ENCODE assay signal across 23 mouse cellular contexts in genomic region chr1:151216417-151216816, GRCm38 (mm10). TPM values are rescaled to one million over a fixed set of nuclear protein-coding genes. Genes with fewer than 3 reads are reported as not detected.
DNase-seq lines count a peak whose midpoint lies in the region; ATAC-seq and TF ChIP-seq lines count a peak whose summit lies in the region.
"Had no signal": no experiment of that assay in that cellular context is flagged by ENCODE, and none has a peak within 500 bp of the region (broad histone marks: within the 10 kb centered on the region; RNA-seq: fewer than 3 reads in every experiment).

No protein-coding gene starts in this region.

- TF ChIP-seq CTCF in kidney, postnatal 0 days (IDR thresholded peaks at IDR 0.05; ENCODE audit: low read depth): no peak

- H3K9me3 ChIP-seq in kidney, postnatal 0 days (replicated peaks; ENCODE audit: low read length): no peaks in the 10 kb centered on the region
- no peaks in the 10 kb centered on the region for H3K9me3 ChIP-seq in liver, embryonic 11.5 days (ENCODE audit: control insufficient read depth, low read length)
- H3K9me3 ChIP-seq: embryonic facial prominence, embryonic 12.5 days; hindbrain, embryonic 13.5 days; midbrain, embryonic 10.5 days; neural tube, embryonic 13.5 days had no signal

- H3K4me1 ChIP-seq in kidney, postnatal 0 days (replicated peaks; ENCODE audit: insufficient read depth, low read length): 0 out of 2 replicates have a peak, but pooled peaks cover 5% of the 10 kb centered on the region
- peaks cover 7% of the 10 kb centered on the region; the same call in 1 of the 2 replicates for H3K4me1 ChIP-seq in liver, embryonic 11.5 days (replicated peaks; ENCODE audit: control insufficient read depth, insufficient read depth, low read length)
- H3K4me1 ChIP-seq: embryonic facial prominence, embryonic 12.5 days; hindbrain, embryonic 13.5 days; neural tube, embryonic 13.5 days had no signal

- DNase-seq in heart, adult 11 months: peak; percentile 54
- no peak for DNase-seq in heart, postnatal 10 days
- DNase-seq in kidney, postnatal 0 days (ENCODE audit: low spot score): peak; percentile 52
- no peak for DNase-seq in liver, embryonic 11.5 days (ENCODE audit: low spot score)
- peak; percentile 49 for DNase-seq in yolk sac, embryonic 10.5 days (ENCODE audit: low spot score)
- DNase-seq in cerebellum, postnatal 14 days: no peak
- DNase-seq: adrenal gland, postnatal 14 days; cerebellum, adult 11-12 months; left cerebral cortex, postnatal 4 days; lung, embryonic 14.5 days; lung, postnatal 4 days; right cerebral cortex, postnatal 25 days had no signal

- peak overlapping the region; percentile 81 for H3K27ac ChIP-seq in kidney, postnatal 0 days
- no peak overlapping the region for H3K27ac ChIP-seq in liver, embryonic 11.5 days (ENCODE audit: low read depth, low read length)
- H3K27ac ChIP-seq: embryonic facial prominence, embryonic 12.5 days; hindbrain, embryonic 13.5 days; midbrain, embryonic 10.5 days; neural tube, embryonic 13.5 days had no signal

- WGBS in kidney, postnatal 0 days: 30% methylated on average over 3 of the region's 3 CpGs
- 48% methylated on average over 3 of the region's 3 CpGs for WGBS in liver, embryonic 11.5 days

- H3K27me3 ChIP-seq in kidney, postnatal 0 days (ENCODE audit: insufficient read depth, low read length): no peaks in the 10 kb centered on the region
- H3K27me3 ChIP-seq in liver, embryonic 11.5 days (replicated peaks; ENCODE audit: control insufficient read depth, insufficient read depth, low read length): no peaks in the 10 kb centered on the region
- H3K27me3 ChIP-seq: embryonic facial prominence, embryonic 12.5 days; hindbrain, embryonic 13.5 days; neural tube, embryonic 13.5 days had no signal

- H3K9ac ChIP-seq in kidney, postnatal 0 days (ENCODE audit: low read depth, low read length): no peak overlapping the region
- no peak overlapping the region for H3K9ac ChIP-seq in liver, embryonic 11.5 days (ENCODE audit: low read depth, low read length)
- H3K9ac ChIP-seq: embryonic facial prominence, embryonic 12.5 days; hindbrain, embryonic 13.5 days; lung, embryonic 14.5 days; neural tube, embryonic 13.5 days had no signal

- H3K36me3 ChIP-seq in kidney, postnatal 0 days (ENCODE audit: insufficient read depth, low read length): no peaks in the 10 kb centered on the region
- no peaks in the 10 kb centered on the region for H3K36me3 ChIP-seq in liver, embryonic 11.5 days (ENCODE audit: control insufficient read depth, insufficient read depth, low read length)
- H3K36me3 ChIP-seq: embryonic facial prominence, embryonic 12.5 days; hindbrain, embryonic 13.5 days; midbrain, embryonic 10.5 days; neural tube, embryonic 13.5 days had no signal

- H3K4me2 ChIP-seq in kidney, postnatal 0 days (ENCODE audit: low read length): no peak overlapping the region
- H3K4me2 ChIP-seq in liver, embryonic 11.5 days: no peak overlapping the region
- H3K4me2 ChIP-seq: embryonic facial prominence, embryonic 12.5 days; hindbrain, embryonic 13.5 days; lung, embryonic 14.5 days; neural tube, embryonic 13.5 days had no signal

- ATAC-seq in kidney, postnatal 0 days (replicated peaks; ENCODE audit: low FRiP score, low read depth): peak; percentile 84
- ATAC-seq in liver, embryonic 11.5 days (replicated peaks; ENCODE audit: low FRiP score): peak; percentile 61; the same call in 1 of the 2 replicates
- ATAC-seq in erythroblast, adult 5-6 weeks (replicated peaks; ENCODE audit: low FRiP score, poor library complexity, severe bottlenecking): no peak
- no peak for ATAC-seq in granulocyte monocyte progenitor cell, adult 5-6 weeks (replicated peaks; ENCODE audit: poor library complexity, severe bottlenecking)

- intact Hi-C loops in heart, postnatal 10 days (cut with DNase I): no loop called here

- H3K4me3 ChIP-seq in kidney, postnatal 0 days (replicated peaks; ENCODE audit: low read depth, low read length): no peak overlapping the region
- no peak overlapping the region for H3K4me3 ChIP-seq in liver, embryonic 11.5 days (ENCODE audit: low read depth, low read length)
- H3K4me3 ChIP-seq: embryonic facial prominence, embryonic 12.5 days; hindbrain, embryonic 13.5 days; midbrain, embryonic 10.5 days; neural tube, embryonic 13.5 days had no signal

RNA-seq across cellular contexts. Expression of gene Gm47996, which starts 6.5 kb away (rescaled TPM):
- total RNA-seq in heart, postnatal 10 days (2021): not detected
- 0.28 and 0.41 TPM in 2 replicates for polyA plus RNA-seq in kidney, postnatal 0 days (2015; fragmentation: Nextera tagmentation; extraction: Ambion mirVana)
- polyA plus RNA-seq in liver, embryonic 11.5 days (2014; fragmentation: Nextera tagmentation; extraction: Ambion mirVana): 0.26 and 0.27 TPM in 2 replicates
- not detected in 2 replicates for total RNA-seq in erythroblast, adult 5-6 weeks (2015; ENCODE audit: low replicate concordance)
- total RNA-seq in erythroblast, adult 5-6 weeks (2017; ENCODE audit: low replicate concordance): 1.9 TPM in 1 of 2 replicates, not detected in the other
- not detected in 2 replicates for total RNA-seq in granulocyte monocyte progenitor cell, adult 5-6 weeks (2014; fragmentation: Nextera tagmentation)
- total RNA-seq in granulocyte monocyte progenitor cell, adult 5-6 weeks (2017): not detected in 2 replicates
- total RNA-seq: adrenal gland, postnatal 14 days; heart, adult 8-10 months; left cerebral cortex, postnatal 4 days; monocyte, adult 5-6 weeks had no signal
- polyA plus RNA-seq: embryonic facial prominence, embryonic 12.5 days; heart, postnatal 0 days; hindbrain, embryonic 13.5 days; lung, embryonic 14.5 days; neural tube, embryonic 13.5 days had no signal

RNA-seq across cellular contexts. Expression of gene 3110040M04Rik, which starts 12.5 kb away (rescaled TPM):
- not detected for total RNA-seq in heart, postnatal 10 days (2021)
- polyA plus RNA-seq in kidney, postnatal 0 days (2015; fragmentation: Nextera tagmentation; extraction: Ambion mirVana): 0.92 and 1.1 TPM in 2 replicates
- polyA plus RNA-seq in liver, embryonic 11.5 days (2014; fragmentation: Nextera tagmentation; extraction: Ambion mirVana): 1.0 and 1.2 TPM in 2 replicates
- total RNA-seq in erythroblast, adult 5-6 weeks (2015; ENCODE audit: low replicate concordance): not detected in 2 replicates
- total RNA-seq in erythroblast, adult 5-6 weeks (2017; ENCODE audit: low replicate concordance): 2.9 TPM in 1 of 2 replicates, not detected in the other
- not detected in 2 replicates for total RNA-seq in granulocyte monocyte progenitor cell, adult 5-6 weeks (2014; fragmentation: Nextera tagmentation)
- not detected in 2 replicates for total RNA-seq in granulocyte monocyte progenitor cell, adult 5-6 weeks (2017)
- total RNA-seq: adrenal gland, postnatal 14 days; gastrocnemius, adult 8-10 months; heart, adult 8-10 months; left cerebral cortex, postnatal 4 days; monocyte, adult 5-6 weeks had no signal
- polyA plus RNA-seq: embryonic facial prominence, embryonic 12.5 days; heart, postnatal 0 days; hindbrain, embryonic 13.5 days; lung, embryonic 14.5 days; midbrain, embryonic 10.5 days; neural tube, embryonic 13.5 days; testis, adult 2 months had no signal

RNA-seq across cellular contexts. Expression of gene Gm47995, which starts 18.2 kb away (rescaled TPM):
- not detected for total RNA-seq in heart, postnatal 10 days (2021)
- polyA plus RNA-seq in kidney, postnatal 0 days (2015; fragmentation: Nextera tagmentation; extraction: Ambion mirVana): 0.29 and 0.32 TPM in 2 replicates
- 0.36 and 0.52 TPM in 2 replicates for polyA plus RNA-seq in liver, embryonic 11.5 days (2014; fragmentation: Nextera tagmentation; extraction: Ambion mirVana)
- not detected in 2 replicates for total RNA-seq in erythroblast, adult 5-6 weeks (2015; ENCODE audit: low replicate concordance)
- 1.4 TPM in 1 of 2 replicates, not detected in the other for total RNA-seq in erythroblast, adult 5-6 weeks (2017; ENCODE audit: low replicate concordance)
- total RNA-seq in granulocyte monocyte progenitor cell, adult 5-6 weeks (2014; fragmentation: Nextera tagmentation): not detected in 2 replicates
- not detected in 2 replicates for total RNA-seq in granulocyte monocyte progenitor cell, adult 5-6 weeks (2017)
- total RNA-seq: adrenal gland, postnatal 14 days; gastrocnemius, adult 8-10 months; heart, adult 8-10 months; left cerebral cortex, postnatal 4 days; monocyte, adult 5-6 weeks had no signal
- polyA plus RNA-seq: embryonic facial prominence, embryonic 12.5 days; heart, postnatal 0 days; hindbrain, embryonic 13.5 days; lung, embryonic 14.5 days; midbrain, embryonic 10.5 days; neural tube, embryonic 13.5 days had no signal

RNA-seq across cellular contexts. Expression of gene Gm8947, which starts 24.2 kb away (rescaled TPM):
- total RNA-seq in heart, postnatal 10 days (2021): not detected
- polyA plus RNA-seq in kidney, postnatal 0 days (2015; fragmentation: Nextera tagmentation; extraction: Ambion mirVana): 0.61 and 0.80 TPM in 2 replicates
- polyA plus RNA-seq in liver, embryonic 11.5 days (2014; fragmentation: Nextera tagmentation; extraction: Ambion mirVana): 0.55 and 1.1 TPM in 2 replicates
- total RNA-seq in erythroblast, adult 5-6 weeks (2015; ENCODE audit: low replicate concordance): 3.8 and 4.6 TPM in 2 replicates
- 2.4 and 6.8 TPM in 2 replicates for total RNA-seq in erythroblast, adult 5-6 weeks (2017; ENCODE audit: low replicate concordance)
- not detected in 2 replicates for total RNA-seq in granulocyte monocyte progenitor cell, adult 5-6 weeks (2014; fragmentation: Nextera tagmentation)
- 0.47 TPM in 1 of 2 replicates, not detected in the other for total RNA-seq in granulocyte monocyte progenitor cell, adult 5-6 weeks (2017)
- total RNA-seq: adrenal gland, postnatal 14 days; heart, adult 8-10 months; left cerebral cortex, postnatal 4 days; monocyte, adult 5-6 weeks had no signal
- polyA plus RNA-seq: hindbrain, embryonic 13.5 days; neural tube, embryonic 13.5 days had no signal

RNA-seq across cellular contexts. Expression of gene Gm47985, which starts 34.1 kb away (rescaled TPM):
- under 1 TPM; 0.25 to 0.38 TPM for total RNA-seq in heart, postnatal 10 days (2021)
- 0.46 and 0.56 TPM in 2 replicates for polyA plus RNA-seq in kidney, postnatal 0 days (2015; fragmentation: Nextera tagmentation; extraction: Ambion mirVana)
- 1.7 and 1.9 TPM in 2 replicates for polyA plus RNA-seq in liver, embryonic 11.5 days (2014; fragmentation: Nextera tagmentation; extraction: Ambion mirVana)
- 2.7 and 8.6 TPM in 2 replicates for total RNA-seq in erythroblast, adult 5-6 weeks (2015; ENCODE audit: low replicate concordance)
- total RNA-seq in erythroblast, adult 5-6 weeks (2017; ENCODE audit: low replicate concordance): 4.9 and 6.6 TPM in 2 replicates
- not detected in 2 replicates for total RNA-seq in granulocyte monocyte progenitor cell, adult 5-6 weeks (2014; fragmentation: Nextera tagmentation)
- not detected in 2 replicates for total RNA-seq in granulocyte monocyte progenitor cell, adult 5-6 weeks (2017)
- total RNA-seq: adrenal gland, postnatal 14 days; left cerebral cortex, postnatal 4 days; monocyte, adult 5-6 weeks had no signal
- polyA plus RNA-seq: lung, embryonic 14.5 days had no signal

Comparison
In these comparisons a context has a peak if more than half of its experiments do, and no peak if none do; other contexts are left out.
1. DNase-seq: peak in heart, adult 11 months (single experiment), kidney, postnatal 0 days (single experiment) and yolk sac, embryonic 10.5 days (single experiment); none in heart, postnatal 10 days (0 of 2), liver, embryonic 11.5 days (single experiment) and cerebellum, postnatal 14 days (0 of 2).
2. ATAC-seq: peak in kidney, postnatal 0 days (single experiment) and liver, embryonic 11.5 days (single experiment); none in erythroblast, adult 5-6 weeks (single experiment) and granulocyte monocyte progenitor cell, adult 5-6 weeks (single experiment).